Mouse (Mus musculus) retina, adult 2 months (tissue): ENCODE measurements around the gene Ppfibp1.
A peak's percentile ranks its signal among the peaks of the same experiment; 100 is the strongest.

Source experiments
- DNase-seq: peaks from one replicate; pipeline ENCODE4 v3.0.0-alpha.2; 2012; ENCODE audit warnings: low read depth, low spot score

Ppfibp1 gene

DNA sequence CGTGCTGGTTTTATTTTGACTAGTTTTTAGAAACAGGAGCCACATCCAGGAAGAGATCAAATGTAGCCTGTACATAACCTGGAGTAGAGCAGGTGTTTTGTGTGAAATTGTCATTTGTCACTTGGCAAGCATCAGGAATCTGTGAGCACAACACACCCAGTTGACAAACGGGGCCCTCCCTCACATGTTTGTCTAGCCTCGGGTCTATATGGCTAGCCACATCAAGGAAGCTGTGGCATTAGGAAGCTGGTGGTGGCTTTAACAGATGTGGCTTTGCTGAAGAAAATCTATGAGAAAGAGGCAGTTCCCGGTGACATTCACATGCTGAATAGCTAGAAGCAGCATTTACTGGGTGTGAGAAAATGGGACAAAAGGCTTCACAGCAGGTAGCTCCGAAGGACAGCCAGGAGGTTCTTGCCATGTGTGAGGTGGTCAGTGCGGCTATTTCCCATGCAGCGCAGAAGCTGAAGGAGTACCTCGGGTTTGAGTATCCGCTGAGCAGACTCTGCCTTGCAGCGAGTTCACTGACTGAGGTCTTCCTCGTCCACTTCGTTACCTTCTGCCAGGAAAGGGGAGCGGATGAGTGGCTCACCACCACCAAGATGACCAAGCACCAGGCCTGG lies 144.1 kb downstream of the Ppfibp1 start, which contains the start of gene Rep15:
Gene Rep15 (plus strand): TSS at position 282 of the 623 bp plus-strand sequence.
- no peak for DNase-seq

DNA sequence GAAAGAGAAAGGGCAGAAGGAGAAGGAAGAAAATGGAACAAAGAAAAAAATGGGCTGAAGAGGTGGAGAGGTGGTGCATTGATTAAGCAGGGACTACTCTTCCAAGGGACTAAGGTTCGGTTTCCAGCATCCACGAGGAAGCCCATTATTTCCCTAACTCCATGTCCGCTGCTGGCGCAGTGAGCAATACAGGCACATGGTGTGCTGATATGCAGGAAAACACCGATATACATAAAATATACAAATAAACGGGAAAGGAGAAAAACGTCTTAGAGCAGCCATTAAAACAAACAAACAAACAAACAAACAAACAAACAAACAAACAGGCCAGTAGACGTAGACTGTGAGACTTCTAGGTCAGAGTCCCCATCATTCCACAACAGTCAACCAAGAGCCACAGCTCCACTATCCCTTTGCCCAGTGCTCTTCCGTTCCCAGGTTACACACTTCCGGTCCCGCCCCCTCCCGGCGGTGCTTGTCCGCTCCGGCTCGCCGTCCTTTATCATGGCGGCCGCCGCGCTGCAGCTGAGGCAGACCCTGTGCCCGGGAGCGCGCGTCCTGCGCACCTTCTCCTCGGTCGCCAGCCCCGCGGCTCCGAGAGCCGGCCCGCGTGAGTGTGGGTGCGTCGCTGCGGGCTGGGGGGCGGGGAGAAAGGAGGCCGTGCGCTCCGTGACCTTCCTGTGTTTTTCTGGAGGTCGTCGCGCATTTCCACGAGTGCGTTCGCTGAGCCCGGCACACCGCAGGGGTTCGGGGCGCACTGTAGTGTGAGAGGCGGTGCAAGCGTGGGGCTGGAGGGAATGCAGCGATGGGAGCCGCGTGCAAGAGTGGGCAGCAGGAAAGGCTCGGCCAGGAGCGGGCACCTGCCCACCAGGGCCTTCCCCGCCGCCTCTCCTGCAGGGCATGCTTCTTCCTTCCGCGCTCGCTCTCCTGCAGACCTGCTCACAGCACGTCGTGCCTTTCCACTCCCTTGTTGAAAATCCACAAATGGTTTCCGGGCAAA lies 154.3 kb downstream of the Ppfibp1 start, which contains the start of gene Mrps35:
Gene Mrps35 (plus strand): TSS at position 474 of the 1,000 bp plus-strand sequence.
- DNase-seq, result peak; percentile 83

DNA sequence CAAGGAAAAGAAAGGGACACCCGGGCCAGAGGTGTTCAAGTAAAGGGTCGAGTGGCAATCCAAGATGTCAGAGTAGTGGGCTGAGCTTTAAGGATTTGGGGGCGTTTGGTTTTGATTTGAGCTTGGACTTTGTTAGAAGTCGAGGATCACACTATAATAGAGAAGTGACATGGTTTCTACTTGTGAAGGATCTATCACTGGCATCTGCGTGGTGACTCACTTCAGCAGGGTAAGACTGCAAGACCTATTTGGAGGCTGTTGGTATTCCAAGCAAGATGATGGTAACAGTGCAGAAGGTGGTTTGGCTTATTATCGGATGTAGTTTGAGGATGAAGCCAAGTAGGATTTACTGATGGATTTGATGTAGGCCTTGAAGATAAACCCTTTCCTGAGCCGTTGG lies 155.3 kb downstream of the Ppfibp1 start:
- peak; percentile 29 for DNase-seq

DNA sequence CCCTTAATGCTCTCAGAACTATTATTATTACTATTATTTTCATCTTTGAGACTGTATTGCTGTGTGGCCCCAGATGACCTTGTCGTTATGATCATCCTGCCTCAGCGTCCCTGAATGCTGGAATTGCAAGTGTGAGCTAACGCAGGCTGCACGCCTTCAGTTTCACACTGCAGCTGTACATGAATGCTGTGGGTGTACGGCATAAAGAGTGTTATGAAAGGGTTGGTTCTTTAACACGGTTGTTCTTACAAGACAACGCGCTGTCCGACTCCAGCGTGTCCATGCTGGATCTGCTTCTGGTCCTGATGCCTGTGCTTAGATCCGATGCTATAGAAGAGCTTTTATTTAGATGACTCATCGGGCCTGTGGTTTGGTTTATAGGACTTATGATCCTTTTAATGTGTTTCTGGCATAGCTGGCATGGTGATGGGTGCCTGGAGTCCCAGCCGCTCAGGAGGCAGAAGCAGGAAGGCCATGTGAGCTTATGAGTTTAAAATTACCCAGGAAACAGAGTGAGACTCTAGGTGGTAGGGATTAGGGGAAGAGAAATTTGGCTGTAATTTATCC lies 161.0 kb downstream of the Ppfibp1 start:
- no peak for DNase-seq

DNA sequence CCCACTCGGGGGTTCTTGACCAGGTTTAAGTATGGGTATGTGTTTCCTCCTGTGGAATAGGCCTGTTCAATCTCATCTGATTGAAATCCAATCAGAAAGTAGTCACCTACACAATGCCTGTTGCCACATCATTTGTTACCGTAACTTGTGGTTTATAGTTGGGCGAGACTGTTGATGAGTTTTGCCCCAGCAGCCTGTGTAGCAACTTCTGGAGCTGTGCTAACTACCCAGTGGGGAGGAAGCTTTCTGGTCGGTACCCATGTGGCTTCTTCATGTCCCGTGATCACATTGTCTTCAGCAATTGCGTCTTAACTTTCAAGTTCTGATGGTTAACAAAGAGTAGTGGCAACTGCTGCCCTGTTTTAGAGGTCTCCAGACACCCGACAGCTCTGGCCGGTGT lies 163.4 kb downstream of the Ppfibp1 start:
- no peak for DNase-seq

DNA sequence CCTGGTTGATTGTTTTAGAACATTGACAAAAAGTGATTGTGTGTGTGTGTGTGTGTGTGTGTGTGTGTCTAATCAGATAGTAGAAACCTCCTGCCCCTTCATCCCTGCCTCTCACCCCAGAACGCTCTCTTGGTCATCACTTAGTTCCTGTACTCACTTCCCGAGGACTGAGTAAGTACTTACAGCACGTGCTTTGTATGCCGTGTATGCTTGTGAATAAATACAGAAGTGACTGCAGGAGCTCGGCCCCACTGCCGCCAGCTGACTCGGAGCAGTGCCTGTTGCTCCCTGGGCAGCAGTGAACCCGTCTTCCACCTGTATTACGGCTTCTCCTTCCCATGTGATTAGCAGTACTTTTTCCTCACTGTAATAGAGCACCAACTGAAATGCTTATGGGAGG lies 164.2 kb downstream of the Ppfibp1 start:
- no peak for DNase-seq

DNA sequence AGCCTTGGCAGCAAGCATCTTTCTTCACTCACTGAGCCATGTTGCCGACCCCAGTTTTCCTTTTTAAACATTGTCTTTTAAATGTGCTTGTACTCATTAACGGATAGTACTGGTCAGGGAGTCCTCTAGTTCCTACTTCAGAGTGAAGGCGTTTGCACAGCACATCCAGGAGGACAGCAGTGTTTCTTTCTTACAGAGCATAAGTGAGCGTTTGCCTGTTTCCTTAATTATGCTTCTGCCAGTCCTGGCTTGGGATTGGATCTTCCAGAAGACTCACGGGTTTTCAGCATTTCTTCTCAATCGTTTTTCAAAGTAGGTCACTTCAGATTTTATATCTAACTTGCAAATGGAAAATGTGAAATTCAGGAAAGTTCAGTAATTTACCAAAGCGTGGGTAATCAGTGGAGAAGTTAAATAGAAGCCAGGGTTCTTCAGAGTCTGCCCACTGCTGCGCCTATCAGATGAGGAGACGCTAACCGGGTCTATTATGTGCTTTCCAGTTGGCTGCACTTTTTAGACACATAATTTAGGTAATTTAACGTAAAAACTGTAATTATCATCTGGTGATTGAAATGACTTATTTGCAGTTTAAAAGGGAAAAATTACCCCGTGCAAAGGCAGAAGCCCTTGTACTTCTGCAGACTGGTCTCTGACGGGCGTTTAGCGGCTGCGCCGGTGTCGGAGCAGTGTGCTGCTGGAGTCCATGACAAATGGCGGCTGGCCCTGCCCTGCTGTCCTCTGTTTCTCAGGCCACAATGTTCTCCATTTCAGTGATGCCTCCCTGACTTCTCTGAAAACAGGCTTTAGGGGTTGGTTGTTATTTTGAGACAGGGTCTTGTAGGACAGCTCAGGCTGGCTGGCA lies 165.7 kb downstream of the Ppfibp1 start:
- DNase-seq, result no peak

DNA sequence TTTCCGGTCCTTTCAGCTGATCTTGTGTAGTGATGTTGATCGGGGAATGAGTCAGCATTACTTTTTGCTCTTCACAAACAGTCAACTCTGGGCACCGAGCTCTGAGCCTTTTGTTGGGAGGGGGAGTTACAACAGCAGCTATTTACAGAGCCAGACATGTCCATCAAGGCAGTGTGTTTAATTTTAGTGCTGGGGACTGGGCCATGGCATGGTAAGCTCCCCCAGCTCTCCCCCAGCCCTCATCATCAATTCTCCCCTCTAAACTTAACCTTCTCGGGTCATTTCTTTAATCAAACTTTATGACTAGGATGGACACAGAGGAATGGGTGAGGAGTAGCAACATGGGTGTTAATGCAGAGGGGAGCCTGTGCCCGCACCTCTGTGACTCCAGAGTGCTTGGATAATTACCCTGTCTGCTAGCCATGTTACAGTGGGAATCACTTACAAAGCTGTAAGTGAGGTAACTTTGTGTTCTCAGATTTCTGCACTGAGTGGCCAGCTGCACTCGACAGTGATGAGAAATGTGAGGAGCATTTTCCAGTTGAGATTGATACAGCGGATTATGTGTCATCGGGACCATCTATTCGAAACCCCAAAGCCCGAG lies 167.2 kb downstream of the Ppfibp1 start:
- DNase-seq, result no peak

DNA sequence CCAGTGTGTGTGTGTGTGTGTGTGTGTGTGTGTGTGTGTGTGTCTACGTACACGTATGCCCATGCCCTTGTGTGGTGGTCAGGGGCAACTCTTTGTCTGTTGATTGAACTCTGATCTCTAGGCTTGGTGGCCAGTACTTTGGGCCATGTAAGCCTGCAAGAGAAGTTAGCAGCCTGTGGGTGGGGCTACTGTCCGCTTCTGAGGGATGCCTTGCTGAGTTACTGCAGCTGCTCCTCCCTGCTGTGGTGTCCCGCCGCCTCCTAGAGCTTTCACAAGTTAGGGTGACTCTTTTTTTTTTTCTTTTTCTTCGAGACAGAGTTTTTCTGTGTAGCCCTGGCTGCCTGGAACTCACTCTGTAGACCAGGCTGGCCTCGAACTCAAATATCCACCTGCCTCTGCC lies 171.0 kb downstream of the Ppfibp1 start:
- no peak for DNase-seq

DNA sequence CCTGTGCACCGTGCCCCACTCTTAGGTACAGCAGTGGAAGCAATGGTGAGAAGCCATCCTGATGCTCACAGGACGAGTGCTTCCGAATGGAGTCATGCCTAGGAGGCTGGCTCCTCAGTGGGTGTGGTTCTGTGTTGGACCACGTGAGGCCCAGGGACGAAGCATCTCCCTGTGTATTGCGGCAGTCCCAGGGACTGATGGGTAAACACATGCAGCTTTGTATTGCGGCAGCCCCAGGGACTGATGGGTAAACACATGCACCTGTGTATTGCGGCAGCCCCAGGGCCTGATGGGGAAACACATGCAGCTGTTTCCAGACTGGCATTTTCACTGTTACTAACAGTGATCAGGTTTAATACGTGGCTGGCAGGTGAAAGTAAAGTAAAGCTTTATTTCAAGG lies 173.3 kb downstream of the Ppfibp1 start:
- no peak for DNase-seq

DNA sequence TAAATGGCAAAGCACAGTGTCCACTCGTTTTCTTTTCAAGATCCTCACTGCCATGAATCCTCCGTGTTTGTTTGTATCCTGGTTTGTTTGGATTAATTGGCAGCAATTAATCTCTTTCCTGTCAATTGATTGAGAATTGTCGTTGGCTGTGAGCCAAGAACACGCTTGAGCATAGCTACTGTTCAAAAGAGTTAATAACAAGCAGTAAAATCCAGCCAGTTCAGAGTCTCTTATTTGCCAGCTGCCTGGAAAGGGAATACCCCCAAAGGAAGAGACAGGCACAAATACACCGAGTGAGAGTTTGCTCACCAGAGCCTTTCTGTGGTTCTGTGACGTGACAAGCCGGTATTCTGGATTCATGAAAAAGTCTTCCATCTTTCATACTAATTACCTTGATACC lies 173.7 kb downstream of the Ppfibp1 start:
- no peak for DNase-seq

DNA sequence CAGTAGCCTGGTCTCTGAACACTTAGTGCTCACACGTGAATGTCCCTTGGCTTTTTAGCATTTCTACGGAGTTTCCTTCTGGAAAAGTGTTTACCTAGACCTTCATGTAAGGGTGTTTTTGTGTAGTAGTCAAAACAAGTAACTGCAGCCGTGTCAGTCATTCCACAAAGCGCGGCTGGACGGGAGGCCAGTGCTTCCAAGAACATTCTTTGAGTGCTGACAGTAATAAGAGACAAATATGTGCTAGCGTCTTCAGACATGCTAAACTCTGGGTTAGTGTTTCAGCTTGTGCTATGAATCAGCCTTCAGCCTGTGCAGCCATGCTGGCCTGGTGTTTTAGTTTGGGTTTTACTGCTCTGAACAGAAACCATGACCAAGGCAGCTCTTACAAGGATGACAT lies 174.4 kb downstream of the Ppfibp1 start:
- no peak for DNase-seq

DNA sequence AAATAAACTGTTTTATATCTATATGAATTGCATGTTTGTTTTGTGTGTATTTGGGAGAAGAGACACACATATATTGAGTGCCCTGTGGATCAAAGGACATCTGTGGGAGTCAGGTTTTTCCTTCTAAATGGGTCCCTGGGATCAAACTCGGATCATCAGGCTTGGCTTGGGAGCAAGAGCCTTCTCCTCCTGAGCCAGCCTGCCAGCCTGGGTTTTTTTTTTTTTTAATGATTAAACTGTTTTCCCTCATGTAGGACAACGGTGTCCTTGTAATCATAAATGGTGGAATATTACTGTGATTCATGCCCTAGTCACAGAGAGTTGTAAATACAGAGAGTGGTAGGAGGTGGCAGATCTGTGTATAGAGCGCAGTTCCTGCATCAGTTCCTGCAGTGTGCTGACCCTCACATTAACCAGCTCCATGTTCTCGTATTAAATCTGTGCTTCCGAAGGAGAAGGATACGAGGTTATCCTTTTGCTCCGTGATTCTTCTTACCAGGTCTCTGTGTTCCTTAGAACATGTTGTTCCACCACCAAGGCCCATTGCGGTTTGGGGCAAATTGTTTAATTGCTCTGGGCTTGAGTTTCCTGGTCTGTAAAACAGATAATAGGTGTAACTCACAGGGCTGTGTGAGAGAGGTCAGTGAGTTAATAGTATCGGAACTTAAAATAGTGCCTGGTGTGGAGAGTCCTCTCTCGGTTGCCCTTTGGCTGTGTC lies 176.1 kb downstream of the Ppfibp1 start:
- DNase-seq, result no peak

DNA sequence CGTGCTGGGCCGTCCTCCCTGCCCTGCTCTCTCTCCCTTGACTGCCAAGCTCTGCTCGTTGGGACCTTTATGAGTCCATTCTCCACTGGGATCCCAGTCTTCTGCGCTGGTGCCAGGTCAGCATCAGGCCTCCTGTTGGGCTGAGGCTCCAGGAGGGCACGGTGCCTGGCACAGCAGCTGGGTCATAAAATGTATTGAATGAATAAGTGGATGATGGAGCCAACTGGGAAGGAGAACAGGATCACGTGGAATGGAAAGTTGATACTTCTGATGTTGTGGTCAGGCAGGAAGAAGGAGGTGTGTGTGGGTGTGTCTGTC lies 176.6 kb downstream of the Ppfibp1 start:
- DNase-seq, result no peak

DNA sequence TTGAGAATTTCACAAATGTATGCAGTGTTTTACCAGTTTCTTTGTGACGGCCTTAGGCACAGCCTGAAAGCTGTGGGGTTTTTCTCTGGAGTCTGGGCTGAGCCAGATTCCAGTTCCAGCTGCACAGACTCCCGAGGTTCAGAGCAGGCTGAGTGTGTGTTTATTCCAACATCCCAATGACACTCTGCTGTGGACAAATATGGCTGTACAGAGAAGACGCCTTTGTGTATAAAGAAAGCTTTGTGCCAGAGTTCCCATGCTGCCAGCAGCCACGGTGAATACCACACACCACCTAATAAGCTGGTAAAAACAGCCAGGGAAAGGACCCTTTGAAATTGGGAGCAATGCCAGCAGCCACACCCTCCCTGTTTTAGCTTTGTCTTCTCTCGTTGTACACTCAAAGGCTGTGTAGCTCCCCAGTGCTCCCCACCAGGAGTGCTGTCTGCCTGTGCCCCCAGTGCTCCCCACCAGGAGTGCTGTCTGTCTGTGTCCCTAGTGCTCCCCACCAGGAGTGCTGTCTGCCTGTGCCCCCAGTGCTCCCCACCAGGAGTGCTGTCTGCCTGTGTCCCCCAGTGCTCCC lies 187.6 kb downstream of the Ppfibp1 start:
- no peak for DNase-seq

DNA sequence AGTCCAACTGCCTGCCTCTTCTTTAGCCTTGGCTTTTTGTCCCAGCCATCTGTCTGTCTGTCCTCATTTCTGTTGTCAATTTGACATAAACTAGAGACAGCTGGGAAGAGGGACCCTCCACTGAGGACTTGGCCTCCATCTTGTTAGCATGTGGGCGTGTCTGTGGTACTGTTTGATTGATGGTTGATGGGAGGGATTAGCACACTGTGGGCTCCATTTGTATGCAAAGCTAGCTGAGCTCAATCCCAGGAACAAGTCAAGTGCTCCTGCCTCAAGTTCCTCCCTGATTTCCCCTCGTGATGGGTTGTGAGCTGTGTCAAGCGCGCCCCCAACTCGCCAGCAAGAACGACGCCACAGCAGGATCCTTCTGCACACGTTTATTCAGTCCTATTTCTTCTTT lies 188.6 kb downstream of the Ppfibp1 start:
- DNase-seq, result no peak

DNA sequence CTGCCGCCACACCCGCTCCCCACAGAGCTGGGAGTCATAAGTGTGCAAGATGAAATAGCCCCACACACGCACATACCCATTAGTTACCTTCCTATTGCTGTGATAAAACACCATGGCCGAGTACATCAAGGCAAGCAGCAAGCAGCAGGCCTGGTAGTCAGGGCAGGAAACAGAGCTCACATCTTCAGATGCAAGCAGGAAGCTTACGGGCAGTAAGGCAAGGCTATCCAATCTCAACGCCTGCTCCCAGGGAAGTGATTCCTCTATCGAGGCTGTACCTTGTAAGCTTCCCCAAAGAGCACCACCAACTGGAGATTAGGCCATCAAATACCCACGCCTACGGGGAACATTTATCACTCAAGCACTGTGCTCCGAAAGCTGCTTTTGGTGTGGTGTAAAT lies 191.6 kb downstream of the Ppfibp1 start:
- DNase-seq, result no peak
